Mouse (Mus musculus): ENCODE data around the gene Adat1.

Adat1 gene

GRCm38 (mm10) chr8:111961330-111961729 lies 30.8 kb downstream of the Adat1 start:
- H3K36me3 ChIP-seq (ENCODE audit: control insufficient read depth, insufficient read depth, low read length, poor library complexity, severe bottlenecking): peaks cover 2% of the 10 kb centered on the region; the same call in 1 of the 2 replicates
- DNase-seq (ENCODE audit: low read depth, low spot score): no peak
- H3K27me3 ChIP-seq (ENCODE audit: control insufficient read depth, insufficient read depth, low read length, poor library complexity, severe bottlenecking): no peaks in the 10 kb centered on the region

GRCm38 (mm10) chr8:111960591-111961321 lies 31.3 kb downstream of the Adat1 start:
- no peak for DNase-seq (ENCODE audit: low read depth, low spot score)
- H3K36me3 ChIP-seq (ENCODE audit: control insufficient read depth, insufficient read depth, low read length, poor library complexity, severe bottlenecking): peaks cover 2% of the 10 kb centered on the region; the same call in 1 of the 2 replicates
- H3K27me3 ChIP-seq (ENCODE audit: control insufficient read depth, insufficient read depth, low read length, poor library complexity, severe bottlenecking): no peaks in the 10 kb centered on the region

DNA sequence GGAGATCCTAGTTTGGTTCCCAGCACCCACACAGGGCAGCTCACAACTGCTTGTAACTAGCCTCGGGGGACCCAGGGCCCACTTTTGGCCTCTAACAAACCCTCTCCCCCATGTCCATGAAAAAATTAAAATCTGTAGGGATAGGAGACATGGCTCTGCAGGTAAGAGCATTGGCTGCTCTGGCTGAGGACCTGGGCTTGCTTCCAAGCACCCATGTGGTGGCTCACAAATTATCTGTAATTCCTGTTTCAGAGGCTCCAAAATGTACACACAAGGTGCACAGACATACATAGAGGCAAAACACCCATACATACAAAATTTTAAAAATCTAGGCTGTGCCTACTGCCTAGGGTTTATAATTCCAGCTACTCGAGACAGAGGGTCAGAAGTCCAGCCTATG lies 34.9 kb downstream of the Adat1 start:
- Histone ChIP-seq H3K27me3 (ENCODE audit: control insufficient read depth, insufficient read depth, low read length, poor library complexity, severe bottlenecking) (no peaks in the 10 kb centered on the region), H3K36me3 (ENCODE audit: control insufficient read depth, insufficient read depth, low read length, poor library complexity, severe bottlenecking) (peaks cover 9% of the 10 kb centered on the region; the same call in 1 of the 2 replicates)
- no peak for DNase-seq (ENCODE audit: low read depth, low spot score)

DNA sequence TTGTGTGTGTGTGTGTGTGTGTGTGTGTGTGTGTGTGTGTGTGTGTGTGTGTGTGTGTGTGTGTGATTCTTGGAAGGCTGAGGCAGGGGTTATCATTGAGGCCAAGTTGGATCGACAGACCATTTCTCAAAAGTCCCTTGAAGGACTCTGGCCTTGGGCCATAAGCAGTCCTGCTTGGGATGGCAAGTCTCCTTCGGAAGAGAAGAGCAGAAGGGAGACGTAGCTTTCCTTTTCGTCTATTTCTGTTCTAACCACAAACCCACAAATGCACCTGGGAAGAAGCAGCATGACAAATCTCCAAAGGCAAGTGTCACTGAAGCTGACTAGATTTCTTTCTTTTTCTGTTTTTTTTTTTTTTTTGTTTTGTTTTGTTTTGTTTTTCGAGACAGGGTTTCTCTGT lies 36.2 kb downstream of the Adat1 start:
- H3K36me3 ChIP-seq (ENCODE audit: control insufficient read depth, insufficient read depth, low read length, poor library complexity, severe bottlenecking): peaks cover 9% of the 10 kb centered on the region; the same call in 1 of the 2 replicates
- no peaks in the 10 kb centered on the region for H3K27me3 ChIP-seq (ENCODE audit: control insufficient read depth, insufficient read depth, low read length, poor library complexity, severe bottlenecking)
- DNase-seq (ENCODE audit: low read depth, low spot score): no peak

DNA sequence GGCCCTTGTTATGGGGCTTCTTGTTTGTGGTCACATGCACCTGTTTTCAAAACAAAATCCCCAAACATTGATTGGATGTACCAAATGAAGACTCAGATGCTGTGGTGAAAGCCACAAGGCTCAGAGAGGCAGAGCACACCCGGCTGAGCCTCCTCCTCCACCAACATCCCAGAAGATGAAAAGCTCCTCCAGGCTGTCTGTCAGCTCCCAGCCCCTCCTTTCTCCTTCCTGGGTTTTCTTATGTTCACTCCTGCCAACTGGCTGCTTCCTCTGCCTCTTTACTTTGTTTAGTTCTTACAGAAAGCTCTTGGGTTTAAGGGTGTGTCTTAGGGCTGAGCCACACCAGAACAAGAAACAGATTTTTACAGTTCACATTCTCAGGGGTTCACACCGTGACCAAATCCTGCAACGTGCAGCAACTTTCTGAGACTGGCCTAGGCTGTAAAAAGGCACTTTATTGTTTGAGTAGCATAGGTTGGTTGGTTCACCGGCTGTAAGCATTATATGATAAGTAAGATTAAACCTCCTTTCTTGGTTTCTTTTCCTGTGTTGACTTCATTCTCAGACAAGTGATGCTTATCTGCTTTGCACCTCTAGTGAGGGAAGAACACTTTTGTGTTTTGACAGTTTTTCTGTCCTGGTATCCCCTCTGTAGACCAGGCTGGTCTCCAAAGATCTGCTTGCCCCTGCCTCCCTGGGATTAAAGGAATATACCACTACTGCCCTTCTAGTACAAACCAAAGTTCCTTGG lies 37.1 kb downstream of the Adat1 start:
- no peaks in the 10 kb centered on the region for H3K27me3 ChIP-seq (ENCODE audit: control insufficient read depth, insufficient read depth, low read length, poor library complexity, severe bottlenecking)
- DNase-seq (ENCODE audit: low read depth, low spot score): no peak
- H3K36me3 ChIP-seq (ENCODE audit: control insufficient read depth, insufficient read depth, low read length, poor library complexity, severe bottlenecking): peaks cover 9% of the 10 kb centered on the region; the same call in 1 of the 2 replicates

DNA sequence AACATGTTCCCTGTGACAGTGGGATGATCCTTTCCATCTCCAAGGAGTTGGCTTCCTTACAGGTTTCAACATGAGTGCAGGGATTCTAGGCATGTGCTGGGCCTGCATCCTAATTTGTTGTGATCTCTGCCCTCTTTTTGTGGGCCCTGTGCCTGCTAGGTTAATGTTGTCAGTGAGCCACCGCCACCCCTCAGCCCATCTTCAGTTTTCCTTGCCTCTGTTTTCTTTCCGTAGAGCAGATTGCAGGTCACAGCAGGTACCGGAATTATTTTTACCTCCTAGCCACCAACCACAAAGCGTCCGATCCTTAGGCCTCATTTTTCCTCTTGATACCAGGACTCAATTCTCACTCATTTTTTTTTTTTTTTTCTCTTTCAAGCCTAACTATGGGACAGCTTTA lies 40.2 kb downstream of the Adat1 start:
- Histone ChIP-seq H3K36me3 (ENCODE audit: control insufficient read depth, insufficient read depth, low read length, poor library complexity, severe bottlenecking) (peaks cover 7% of the 10 kb centered on the region; the same call in 1 of the 2 replicates), H3K27me3 (ENCODE audit: control insufficient read depth, insufficient read depth, low read length, poor library complexity, severe bottlenecking) (no peaks in the 10 kb centered on the region)
- DNase-seq (ENCODE audit: low read depth, low spot score): no peak

GRCm38 (mm10) chr8:111951317-111951716 lies 40.8 kb downstream of the Adat1 start:
- H3K36me3 ChIP-seq (ENCODE audit: control insufficient read depth, insufficient read depth, low read length, poor library complexity, severe bottlenecking): peaks cover 7% of the 10 kb centered on the region; the same call in 1 of the 2 replicates
- no peaks in the 10 kb centered on the region for H3K27me3 ChIP-seq (ENCODE audit: control insufficient read depth, insufficient read depth, low read length, poor library complexity, severe bottlenecking)
- peak; percentile 63 for DNase-seq (ENCODE audit: low read depth, low spot score)

DNA sequence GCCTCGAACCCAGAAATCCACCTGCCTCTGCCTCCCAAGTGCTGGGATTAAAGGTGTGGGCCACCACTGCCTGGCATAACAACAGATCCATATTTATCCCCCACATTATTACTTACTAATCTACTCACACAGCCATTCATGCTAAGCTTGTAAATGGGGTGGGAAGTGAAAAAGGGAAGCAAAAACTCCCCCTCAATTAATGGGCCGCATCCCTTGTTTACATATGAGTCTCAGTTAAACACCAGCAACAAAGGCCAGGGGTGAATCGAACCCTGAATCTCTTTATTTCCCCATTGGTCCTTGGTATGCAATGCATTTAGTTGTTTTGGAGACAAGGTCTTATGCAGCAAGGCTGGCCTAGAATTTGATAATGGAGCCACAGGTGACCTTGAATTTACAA lies 41.3 kb downstream of the Adat1 start:
- H3K36me3 ChIP-seq (ENCODE audit: control insufficient read depth, insufficient read depth, low read length, poor library complexity, severe bottlenecking): peaks cover 7% of the 10 kb centered on the region; the same call in 1 of the 2 replicates
- H3K27me3 ChIP-seq (ENCODE audit: control insufficient read depth, insufficient read depth, low read length, poor library complexity, severe bottlenecking): no peaks in the 10 kb centered on the region
- peak; percentile 57 for DNase-seq (ENCODE audit: low read depth, low spot score)

DNA sequence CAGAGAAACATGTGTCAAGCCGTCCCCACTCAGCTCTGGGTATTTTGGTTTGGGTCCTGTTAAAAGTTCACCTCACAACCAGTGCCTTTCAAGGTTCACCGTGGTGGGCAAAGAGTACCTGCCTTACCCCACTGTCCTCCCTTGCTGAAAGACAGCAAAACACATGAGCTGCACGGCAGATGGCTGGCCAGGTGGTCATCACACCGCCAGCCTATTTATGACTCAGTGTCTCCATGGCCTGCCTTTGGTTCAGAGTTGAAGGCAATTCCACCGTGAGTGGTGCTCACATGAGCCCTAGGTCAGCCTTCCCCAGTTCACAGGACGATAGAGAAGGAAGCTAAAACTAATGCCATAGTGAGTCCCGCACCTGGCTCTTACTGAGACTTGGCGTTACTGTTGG lies 44.1 kb downstream of the Adat1 start:
- Histone ChIP-seq H3K27me3 (ENCODE audit: control insufficient read depth, insufficient read depth, low read length, poor library complexity, severe bottlenecking) (no peaks in the 10 kb centered on the region), H3K36me3 (ENCODE audit: control insufficient read depth, insufficient read depth, low read length, poor library complexity, severe bottlenecking) (no peaks in the 10 kb centered on the region; the same call in 1 of the 2 replicates)
- no peak for DNase-seq (ENCODE audit: low read depth, low spot score)

GRCm38 (mm10) chr8:111947144-111947543 lies 45.0 kb downstream of the Adat1 start:
- no peaks in the 10 kb centered on the region for H3K27me3 ChIP-seq (ENCODE audit: control insufficient read depth, insufficient read depth, low read length, poor library complexity, severe bottlenecking)
- no peaks in the 10 kb centered on the region; the same call in none of the 2 replicates for H3K36me3 ChIP-seq (ENCODE audit: control insufficient read depth, insufficient read depth, low read length, poor library complexity, severe bottlenecking)
- DNase-seq (ENCODE audit: low read depth, low spot score): peak; percentile 69

- H3K36me3 ChIP-seq (ENCODE audit: control insufficient read depth, insufficient read depth, low read length, poor library complexity, severe bottlenecking): no peaks in the 10 kb centered on the region; the same call in none of the 2 replicates
- DNase-seq (ENCODE audit: low read depth, low spot score): no peak
- no peaks in the 10 kb centered on the region for H3K27me3 ChIP-seq (ENCODE audit: control insufficient read depth, insufficient read depth, low read length, poor library complexity, severe bottlenecking)
Measured at GRCm38 (mm10) chr8:111943544-111943943, 48.6 kb downstream of the Adat1 start.

DNA sequence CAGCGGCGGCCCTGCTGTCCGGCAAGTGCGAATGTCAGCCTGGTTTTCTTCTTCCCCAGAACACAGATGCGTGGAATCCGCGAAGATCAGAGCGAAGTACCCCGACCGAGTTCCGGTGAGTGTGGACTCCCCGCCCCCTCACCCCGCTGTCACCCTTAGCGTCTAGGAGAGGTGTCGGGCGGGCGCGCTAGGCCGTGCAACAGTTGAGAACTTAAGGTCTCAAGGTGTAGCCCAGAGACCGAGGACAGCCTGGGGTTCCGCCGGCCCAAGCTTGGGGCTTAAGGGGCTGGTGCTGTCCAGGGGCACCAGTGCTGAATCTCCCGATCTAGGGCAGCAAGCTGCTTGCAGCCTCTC lies 51.0 kb downstream of the Adat1 start:
- no peaks in the 10 kb centered on the region for H3K27me3 ChIP-seq (ENCODE audit: control insufficient read depth, insufficient read depth, low read length, poor library complexity, severe bottlenecking)
- no peaks in the 10 kb centered on the region; the same call in none of the 2 replicates for H3K36me3 ChIP-seq (ENCODE audit: control insufficient read depth, insufficient read depth, low read length, poor library complexity, severe bottlenecking)
- DNase-seq (ENCODE audit: low read depth, low spot score): peak; percentile 58

GRCm38 (mm10) chr8:111940171-111941100 lies 51.7 kb downstream of the Adat1 start, which contains the start of gene Gabarapl2:
TSS of gene Gabarapl2 (plus strand) at chr8:111940703.
- DNase-seq (ENCODE audit: low read depth, low spot score): peak; percentile 90
- Histone ChIP-seq H3K36me3 (ENCODE audit: control insufficient read depth, insufficient read depth, low read length, poor library complexity, severe bottlenecking) (no peaks in the 10 kb centered on the region; the same call in 1 of the 2 replicates), H3K27me3 (ENCODE audit: control insufficient read depth, insufficient read depth, low read length, poor library complexity, severe bottlenecking) (no peaks in the 10 kb centered on the region)

- DNase-seq (ENCODE audit: low read depth, low spot score): peak; percentile 67
- H3K27me3 ChIP-seq (ENCODE audit: control insufficient read depth, insufficient read depth, low read length, poor library complexity, severe bottlenecking): no peaks in the 10 kb centered on the region
- H3K36me3 ChIP-seq (ENCODE audit: control insufficient read depth, insufficient read depth, low read length, poor library complexity, severe bottlenecking): no peaks in the 10 kb centered on the region; the same call in 1 of the 2 replicates
Measured at GRCm38 (mm10) chr8:111939516-111940142, 52.5 kb downstream of the Adat1 start.
